Mouse (Mus musculus): ENCODE results near the gene Sptan1.

GRCm38 (mm10) chr2:29961246-29961645 is 4.1 kb upstream of the Sptan1 start:
- TF ChIP-seq CTCF (IDR thresholded peaks at IDR 0.05; ENCODE audit: low read depth) (no peak), EP300 (IDR thresholded peaks at IDR 0.05; ENCODE audit: low read depth) (no peak)
